Mouse (Mus musculus) 3134 (cell line): ENCODE measurements around the gene Ralbp1.
A peak's percentile ranks its signal among the peaks of the same experiment; 100 is the strongest.

Experiments
- DNase-seq: peaks from one replicate; pipeline ENCODE4 v3.0.0-alpha.2; 2011; ENCODE audit warnings: low spot score; ENCODE audit not compliant: insufficient read length; ENCODE audit errors: extremely low read depth

Gene Ralbp1

DNA sequence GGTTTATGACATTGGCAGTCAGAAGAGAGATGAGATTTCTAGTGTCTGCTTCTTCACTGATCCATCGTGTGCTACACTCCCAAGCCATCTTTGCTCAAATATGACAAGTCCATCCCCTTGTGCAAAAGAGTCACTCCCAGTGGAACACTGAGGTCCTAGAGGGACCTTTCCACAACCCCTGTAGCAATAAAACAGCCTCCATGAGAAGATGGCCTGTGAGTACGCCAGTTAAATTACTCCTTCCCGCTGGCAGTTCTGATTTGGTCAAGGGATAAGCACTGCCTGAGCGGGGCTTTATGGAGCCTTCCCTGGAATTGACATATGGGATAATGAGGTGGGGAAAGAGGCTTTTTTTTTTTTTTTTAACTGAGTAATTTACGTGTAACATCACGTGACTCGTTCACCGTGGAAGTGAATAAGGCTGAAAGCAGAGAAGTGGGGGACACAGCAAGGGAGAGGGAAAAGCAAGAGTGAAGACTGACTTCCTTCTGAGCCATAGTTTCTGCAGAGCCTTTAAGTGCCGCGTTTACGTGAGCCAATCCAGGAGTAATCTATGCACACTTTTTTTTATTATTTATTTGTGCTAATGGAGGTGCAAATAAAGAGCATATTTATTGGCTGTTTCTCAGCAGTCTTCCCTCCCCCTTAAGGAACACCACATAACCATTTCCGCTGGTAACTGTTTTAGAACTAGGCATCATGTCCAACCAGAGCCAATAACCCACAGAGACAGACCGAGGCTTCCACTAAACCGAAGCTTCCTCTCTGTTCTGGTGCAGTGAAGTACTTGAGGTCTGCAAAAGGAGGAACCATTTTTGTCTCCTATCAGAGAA is at the start of gene Ralbp1:
Gene Ralbp1 (minus strand): TSS at position 102 of the 833 bp plus-strand sequence.
- peak; percentile 46 for DNase-seq

GRCm38 (mm10) chr17:65933741-65934140 is 48.1 kb upstream of the Ralbp1 start:
- no peak for DNase-seq

DNA sequence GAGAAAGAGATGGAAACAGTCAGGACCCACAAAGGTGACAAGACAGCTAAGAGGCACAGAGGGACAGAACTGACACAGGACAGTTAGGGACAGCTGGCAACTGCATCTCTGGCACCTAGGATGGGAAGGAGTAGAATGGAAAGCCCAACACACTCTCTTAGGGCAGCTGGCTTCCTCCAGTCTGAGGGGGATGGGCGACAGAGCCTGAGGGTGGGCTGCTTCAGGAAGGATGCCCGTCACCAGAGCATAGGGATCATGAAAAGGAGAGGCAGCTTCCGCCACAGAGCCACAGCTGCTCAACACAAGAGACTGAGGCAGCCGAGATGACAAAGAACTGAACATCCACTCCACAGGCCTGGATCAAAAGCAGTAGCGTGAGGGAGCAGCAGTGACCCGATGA is 45.9 kb upstream of the Ralbp1 start:
- no peak for DNase-seq

- peak; percentile 47 for DNase-seq
These were observed 45.4 kb upstream of the Ralbp1 start for GRCm38 (mm10) chr17:65930960-65931359.

GRCm38 (mm10) chr17:65930158-65930826 is 44.7 kb upstream of the Ralbp1 start:
- no peak for DNase-seq

- no peak for DNase-seq
These were observed 43.9 kb upstream of the Ralbp1 start for GRCm38 (mm10) chr17:65929319-65929978.

GRCm38 (mm10) chr17:65927077-65927476 is 41.5 kb upstream of the Ralbp1 start:
- DNase-seq, result no peak

- no peak for DNase-seq
These were observed 38.6 kb upstream of the Ralbp1 start for GRCm38 (mm10) chr17:65924218-65924617.

DNA sequence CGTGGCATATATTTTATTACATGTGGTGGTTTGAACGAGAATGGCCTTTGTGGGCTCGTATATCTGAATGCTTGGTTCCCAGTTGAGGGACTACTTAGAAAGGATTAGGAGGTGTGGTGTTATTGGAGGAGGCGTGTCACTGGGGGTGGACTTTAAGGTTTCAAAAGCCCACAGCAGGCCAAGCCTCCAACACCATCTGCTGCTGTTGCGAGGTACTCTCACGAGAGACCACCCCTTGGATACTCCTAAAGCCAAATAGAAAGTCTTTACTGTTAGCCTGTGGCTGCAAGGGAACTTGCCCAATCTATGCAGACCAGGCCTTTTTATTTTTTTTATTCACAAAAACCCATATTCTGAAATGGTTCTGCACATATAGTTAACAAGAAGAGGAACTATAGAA is 36.4 kb upstream of the Ralbp1 start:
- DNase-seq, result no peak

DNA sequence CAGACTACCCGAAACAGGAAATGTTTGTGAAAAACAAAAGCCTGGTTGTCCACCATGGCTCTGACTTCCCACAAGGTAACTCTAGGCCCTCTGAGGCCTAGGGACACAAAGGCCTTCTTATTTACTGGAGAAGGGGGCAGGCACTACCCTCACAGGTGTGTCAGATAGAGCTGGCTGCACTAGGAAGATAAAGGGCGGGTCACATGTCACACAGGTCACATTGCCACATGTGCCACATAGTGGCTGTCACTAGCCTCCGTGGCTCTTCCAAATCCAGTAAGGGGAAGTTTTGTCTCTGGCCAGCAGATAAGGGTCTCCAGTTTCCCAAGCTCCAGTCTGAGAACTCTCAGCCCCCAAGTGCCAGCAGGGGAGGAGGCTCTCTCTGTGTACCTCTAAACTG is 33.6 kb upstream of the Ralbp1 start:
- DNase-seq, result no peak

DNA sequence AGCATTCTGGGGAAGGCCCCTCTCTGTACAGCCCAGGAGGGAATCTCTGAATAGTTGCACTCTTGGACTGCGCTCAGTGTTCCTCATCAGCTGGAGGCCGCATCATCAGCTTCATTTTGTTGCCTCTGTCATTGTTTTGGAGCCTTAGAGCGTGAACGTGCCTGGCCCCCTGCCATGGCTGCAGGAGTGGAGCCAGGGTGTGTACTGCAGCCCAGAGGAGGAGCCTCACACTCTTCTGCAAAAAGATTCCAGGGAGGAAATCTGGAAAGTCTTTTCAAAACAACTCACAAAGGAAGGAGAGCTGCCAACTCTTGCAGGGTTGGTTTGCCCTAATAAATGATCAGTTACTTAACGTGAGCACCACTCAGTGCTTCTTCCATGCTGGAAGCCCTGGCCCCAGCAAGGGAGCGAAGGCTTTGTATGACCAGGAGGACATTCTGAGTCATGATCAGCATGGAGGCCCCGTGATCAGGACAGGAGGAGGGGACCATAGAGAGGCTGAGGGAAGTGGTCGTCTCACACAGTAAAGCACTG is 30.6 kb upstream of the Ralbp1 start:
- peak; percentile 61 for DNase-seq

- no peak for DNase-seq
These were observed 28.5 kb upstream of the Ralbp1 start for GRCm38 (mm10) chr17:65914083-65914482.

GRCm38 (mm10) chr17:65912202-65912601 is 26.6 kb upstream of the Ralbp1 start:
- no peak for DNase-seq

DNA sequence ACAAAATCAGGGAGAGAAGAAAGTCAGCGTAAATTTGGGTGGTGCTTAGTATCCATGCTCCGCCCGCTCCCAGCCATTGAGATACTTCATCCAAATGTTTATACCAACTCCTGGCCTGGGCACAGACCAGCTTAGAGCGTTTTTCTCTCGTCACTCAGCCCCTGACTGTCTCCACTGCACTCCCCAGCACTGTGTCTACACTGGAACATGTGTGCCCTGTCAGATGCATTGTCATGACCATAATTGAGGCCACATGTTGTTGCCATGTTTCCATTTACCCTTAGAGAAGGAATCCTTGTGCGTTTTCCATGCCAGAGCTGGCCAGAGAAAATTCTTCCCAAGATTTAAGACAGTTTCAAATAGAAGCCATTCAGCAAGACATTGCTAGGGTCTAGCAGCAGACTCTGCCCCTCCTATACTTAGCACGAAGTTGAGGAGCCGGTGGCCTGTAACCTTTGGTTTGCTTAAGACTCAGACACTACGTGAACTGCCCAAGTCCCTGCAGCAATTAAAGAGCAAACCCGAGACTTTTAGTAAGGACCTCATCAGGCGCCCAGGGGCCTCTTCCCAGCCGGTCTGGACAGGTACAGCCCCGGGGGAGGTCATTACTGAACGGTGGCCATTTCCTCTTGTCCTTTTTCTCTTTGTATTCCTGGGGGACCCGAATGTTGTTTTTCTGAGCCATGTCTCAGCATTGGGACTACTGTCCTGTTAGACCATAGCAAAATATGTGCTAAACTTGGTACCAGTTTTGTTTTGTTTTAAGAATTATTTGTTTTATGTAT is 25.9 kb upstream of the Ralbp1 start:
- no peak for DNase-seq

- no peak for DNase-seq
These were observed 22.7 kb upstream of the Ralbp1 start for GRCm38 (mm10) chr17:65908270-65908669.

DNA sequence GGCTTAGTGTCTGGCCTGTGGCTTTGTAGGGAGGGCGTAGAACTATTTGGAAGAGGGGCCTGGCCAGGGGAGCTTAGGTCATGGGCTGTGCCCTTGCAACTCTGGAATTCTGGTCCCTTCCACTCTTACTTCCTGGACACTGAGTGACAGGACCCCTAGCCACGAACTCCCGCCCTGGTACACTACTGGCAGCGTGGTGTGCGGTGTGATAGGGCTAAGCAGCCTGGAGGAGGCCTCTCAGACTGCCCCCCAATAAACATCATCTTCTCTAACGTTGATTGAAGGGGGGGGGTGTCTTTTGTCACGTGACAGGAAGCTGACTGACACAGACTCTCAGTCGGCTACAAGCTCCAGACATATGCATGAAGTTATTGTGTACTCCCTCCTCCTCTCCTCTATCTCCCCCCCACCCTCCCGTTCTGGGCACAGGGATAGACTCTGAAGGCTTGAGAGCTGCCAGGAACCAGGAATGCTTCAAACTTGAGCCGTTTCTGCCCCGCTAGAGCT is 21.4 kb upstream of the Ralbp1 start:
- no peak for DNase-seq

DNA sequence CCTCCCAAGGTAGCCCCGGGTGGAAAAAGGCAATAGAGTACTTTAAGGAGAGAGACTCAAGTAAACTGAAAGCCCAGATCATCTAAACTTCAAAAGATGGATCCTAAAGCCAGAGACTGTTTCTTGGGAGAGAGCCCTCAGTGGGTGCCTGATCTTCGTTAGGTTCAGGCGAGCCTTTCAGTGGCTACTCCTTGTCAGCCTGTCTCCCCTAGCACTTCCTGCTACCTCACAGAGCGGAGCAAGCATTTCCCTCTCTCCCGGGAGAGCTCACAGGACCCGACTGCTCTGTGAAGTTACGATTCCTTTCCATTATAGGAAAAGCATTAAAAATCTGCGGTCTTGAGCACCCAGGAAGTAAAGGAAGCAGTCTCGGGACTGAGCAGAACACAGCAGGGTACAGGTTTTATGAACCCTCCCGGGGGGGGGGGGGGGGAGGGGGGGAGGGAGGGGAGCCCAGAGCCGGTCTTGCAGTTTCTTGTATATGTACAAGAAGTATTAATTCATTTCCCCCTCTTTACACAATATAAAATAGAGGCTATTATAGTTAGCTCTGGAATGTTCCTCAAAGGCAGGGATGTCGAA is 20.8 kb upstream of the Ralbp1 start:
- DNase-seq, result no peak

GRCm38 (mm10) chr17:65905241-65905640 is 19.6 kb upstream of the Ralbp1 start:
- no peak for DNase-seq

- no peak for DNase-seq
These were observed 18.2 kb upstream of the Ralbp1 start for GRCm38 (mm10) chr17:65903826-65904225.

DNA sequence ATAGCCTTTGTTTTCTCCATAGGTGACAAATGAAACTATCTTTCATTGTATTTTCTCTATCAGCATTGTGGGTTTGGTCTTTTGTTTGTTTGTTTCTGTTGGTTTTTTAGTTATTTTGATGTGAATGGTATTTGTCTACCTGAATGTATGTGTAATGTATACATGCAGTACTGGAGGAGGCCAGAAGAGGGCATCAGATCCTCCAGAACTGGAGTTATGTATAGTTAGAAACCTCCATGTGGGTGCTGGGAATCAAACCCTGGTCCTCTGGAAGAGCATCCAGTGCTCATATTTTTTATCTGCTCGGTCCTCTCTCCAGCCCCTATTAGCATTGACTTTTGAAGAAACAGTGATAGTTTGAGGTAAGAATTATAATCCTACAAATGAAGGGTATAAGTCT is 17.4 kb upstream of the Ralbp1 start:
- DNase-seq, result no peak
